Mouse (Mus musculus) liver, embryonic 14 days (tissue): Measurements from ENCODE around the gene Retnlg. TPM values are rescaled to one million over a fixed set of nuclear protein-coding genes. Genes with fewer than 3 reads are reported as not detected.

Experiments
- polyA plus RNA-seq: library from polyadenylated mRNA; depleted of rRNA; stranded (reverse); fragments of >200 nt; gene quantifications from 2 replicates; pipeline ENCODE4 v1.2.3, GENCODE M21; 2012; rRNA removed

Gene Retnlg
- 3.1 and 3.5 TPM in 2 replicates for polyA plus RNA-seq

GRCm38 (mm10) chr16:48872321-48872720, at the start of gene Retnlg:
TSS of gene Retnlg (plus strand) at chr16:48872621.

GRCm38 (mm10) chr16:48842266-48842665, 30.2 kb upstream of the Retnlg start, which contains the start of gene Retnla:
TSS of gene Retnla (plus strand) at chr16:48842551.

Other genes with a start within 250 kb of the Retnlg start
- gene Trat1, start 100.6 kb upstream of the Retnlg start, polyA plus RNA-seq = 0.01 and 0.03 TPM in 2 replicates
- not detected in 2 replicates for gene Retnlb, start 55.8 kb upstream of the Retnlg start, polyA plus RNA-seq
- gene Retnla, start 30.1 kb upstream of the Retnlg start, polyA plus RNA-seq = not detected in 2 replicates
- 6.2 and 7.2 TPM in 2 replicates for gene Dzip3, start 121.5 kb downstream of the Retnlg start, polyA plus RNA-seq
- gene Cip2a, start 121.6 kb downstream of the Retnlg start, polyA plus RNA-seq = 22.8 and 26.9 TPM in 2 replicates
- gene Myh15, start 184.9 kb downstream of the Retnlg start, polyA plus RNA-seq = not detected in 2 replicates